Mouse (Mus musculus) stomach, embryonic 15.5 days (tissue): ENCODE data around the gene Lsamp. TPM values are rescaled to one million over a fixed set of nuclear protein-coding genes. Genes with fewer than 3 reads are reported as not detected.
A peak's percentile ranks its signal among the peaks of the same experiment; 100 is the strongest.

ENCODE experiments used
- ATAC-seq: fragments of 200-750 bp; cut with Nextera tagmentation; 2 replicates; pipeline ENCODE4 v1.8.0; 2017; ENCODE audit warnings: low read depth, moderate number of reproducible peaks, moderate TSS enrichment; ENCODE audit not compliant: insufficient read depth, low FRiP score
- H3K27ac ChIP-seq: fragments of 300-500 bp; sonication (generic); 2 replicates; pipeline ENCODE4 v1.5.1; 2015; ENCODE audit warnings: mild to moderate bottlenecking, inconsistent platforms
- H3K27me3 ChIP-seq: fragments of 300-500 bp; sonication (generic); replicated peaks from 2 replicates; pipeline ENCODE4 v1.6.1; 2015; ENCODE audit warnings: inconsistent platforms
- H3K36me3 ChIP-seq: fragments of 300-500 bp; sonication (generic); 2 replicates; pipeline ENCODE4 v1.6.1; 2015; ENCODE audit warnings: inconsistent platforms
- H3K4me1 ChIP-seq: fragments of 300-500 bp; sonication (generic); 2 replicates; pipeline ENCODE4 v1.6.1; 2015; ENCODE audit warnings: inconsistent platforms
- H3K4me2 ChIP-seq: fragments of 300-500 bp; sonication (generic); 2 replicates; pipeline ENCODE4 v1.6.1; 2015; ENCODE audit warnings: mild to moderate bottlenecking, inconsistent platforms
- H3K4me3 ChIP-seq: fragments of 300-500 bp; sonication (generic); replicated peaks from 2 replicates; pipeline ENCODE4 v1.5.1; 2015; ENCODE audit warnings: inconsistent platforms
- H3K9ac ChIP-seq: fragments of 300-500 bp; sonication (generic); 2 replicates; pipeline ENCODE4 v1.6.1; 2015; ENCODE audit warnings: inconsistent platforms
- H3K9me3 ChIP-seq: fragments of 300-500 bp; sonication (generic); 2 replicates; pipeline ENCODE4 v1.6.1; 2016; ENCODE audit warnings: inconsistent platforms
- WGBS: fragments of 180-500 bp; shearing (Covaris S2); methylation state at CpG from one replicate; pipeline ENCODE4 v1.1.7; 2015; 5-methylcytosine and 5-hydroxymethylcytosine counted together
- polyA plus RNA-seq: library from polyadenylated mRNA; unstranded; fragments of >200 nt; fragmentation: Nextera tagmentation; extraction: Ambion mirVana; gene quantifications from 2 replicates; pipeline ENCODE4 v1.2.1, GENCODE M21; 2015

Gene Lsamp
- polyA plus RNA-seq, 1 experiment from 2014 or later = 8.5 TPM

DNA sequence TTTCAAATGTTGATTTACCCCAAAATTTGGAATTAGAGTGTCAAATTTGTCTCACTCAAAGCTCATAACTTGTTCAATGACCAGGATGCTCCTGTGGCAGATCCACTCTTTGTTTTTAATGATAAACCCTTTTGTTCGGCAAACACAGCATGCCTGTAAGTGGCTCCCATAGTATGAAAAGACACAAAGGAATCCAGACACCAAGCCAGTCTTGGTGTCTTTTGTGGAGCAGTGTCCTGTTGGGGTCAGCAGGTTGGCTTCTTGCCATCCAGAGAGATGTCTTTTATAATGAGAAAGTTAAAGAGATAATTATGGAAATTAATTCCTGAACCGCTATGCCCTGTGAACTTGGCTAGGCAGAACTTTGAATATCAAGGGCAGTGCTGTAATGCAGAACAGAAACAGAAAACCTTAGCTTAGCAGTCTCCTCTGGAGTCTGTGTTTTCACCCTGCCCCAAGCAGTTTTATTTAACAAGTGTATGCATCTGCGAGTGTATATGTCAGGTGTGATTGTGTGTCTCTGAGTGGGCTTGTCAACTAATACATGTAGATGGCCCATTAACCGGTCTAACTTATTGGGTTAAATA, 310.2 kb downstream of the Lsamp start:
- Histone ChIP-seq H3K9me3 (no peaks in the 10 kb centered on the region), H3K4me3 (no peak overlapping the region), H3K9ac (no peak overlapping the region), H3K36me3 (no peaks in the 10 kb centered on the region), H3K27ac (no peak overlapping the region), H3K27me3 (no peaks in the 10 kb centered on the region), H3K4me2 (no peak overlapping the region), H3K4me1 (no peaks in the 10 kb centered on the region)
- WGBS = 78% methylated on average over 4 of the region's 4 CpGs
- ATAC-seq = no peak

DNA sequence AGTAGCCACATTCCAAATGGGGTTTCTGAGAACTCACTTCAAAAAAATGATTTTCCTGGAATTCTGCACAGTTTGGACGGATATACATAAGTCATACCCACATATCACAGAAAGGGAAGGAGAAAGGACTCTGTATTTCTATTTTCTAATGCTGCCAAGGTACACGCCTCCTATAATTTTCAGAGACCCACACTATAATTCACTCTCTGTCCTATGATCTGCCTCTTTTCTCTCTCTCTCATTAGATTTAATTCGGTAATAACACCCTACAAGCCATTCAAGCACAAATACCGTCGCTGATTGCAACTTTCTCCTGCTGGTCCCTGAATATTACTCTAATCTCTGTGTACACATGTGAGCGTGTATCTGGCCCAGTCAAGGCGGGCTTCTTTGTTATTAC, 311.1 kb downstream of the Lsamp start:
- no peaks in the 10 kb centered on the region for H3K36me3 ChIP-seq
- H3K4me2 ChIP-seq = no peak overlapping the region

DNA sequence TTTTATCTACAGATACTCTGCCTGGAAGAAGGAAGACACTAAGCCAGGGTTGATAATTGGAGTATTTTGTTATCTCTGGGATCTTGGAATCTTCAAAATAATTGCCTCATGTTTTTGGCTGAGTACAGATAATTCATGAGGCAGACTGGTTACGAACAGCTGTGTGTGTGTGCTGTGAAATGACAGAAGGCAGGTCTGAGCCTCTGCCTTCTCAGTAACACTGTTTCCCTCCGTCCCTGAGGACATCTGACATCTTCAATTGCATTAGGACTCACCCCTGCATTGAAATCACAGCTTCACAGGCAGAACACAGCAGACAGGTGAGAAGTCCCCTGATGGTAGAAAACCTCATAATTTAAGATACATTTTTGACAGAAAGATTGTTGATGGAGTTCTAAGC, 323.5 kb downstream of the Lsamp start:
- ATAC-seq = no peak
- Histone ChIP-seq H3K36me3 (no peaks in the 10 kb centered on the region), H3K4me1 (no peaks in the 10 kb centered on the region), H3K9me3 (no peaks in the 10 kb centered on the region), H3K4me3 (no peak overlapping the region), H3K9ac (no peak overlapping the region), H3K4me2 (no peak overlapping the region), H3K27ac (no peak overlapping the region), H3K27me3 (no peaks in the 10 kb centered on the region)
- 45% methylated on average over 2 of the region's 2 CpGs for WGBS

More for the DNA sequence above, 311.1 kb downstream of the Lsamp start:
- no peak for ATAC-seq
- Histone ChIP-seq H3K9me3 (no peaks in the 10 kb centered on the region), H3K4me3 (no peak overlapping the region), H3K9ac (no peak overlapping the region), H3K27me3 (no peaks in the 10 kb centered on the region), H3K27ac (no peak overlapping the region), H3K4me1 (no peaks in the 10 kb centered on the region)
- WGBS = 69% methylated on average over 7 of the region's 7 CpGs

DNA sequence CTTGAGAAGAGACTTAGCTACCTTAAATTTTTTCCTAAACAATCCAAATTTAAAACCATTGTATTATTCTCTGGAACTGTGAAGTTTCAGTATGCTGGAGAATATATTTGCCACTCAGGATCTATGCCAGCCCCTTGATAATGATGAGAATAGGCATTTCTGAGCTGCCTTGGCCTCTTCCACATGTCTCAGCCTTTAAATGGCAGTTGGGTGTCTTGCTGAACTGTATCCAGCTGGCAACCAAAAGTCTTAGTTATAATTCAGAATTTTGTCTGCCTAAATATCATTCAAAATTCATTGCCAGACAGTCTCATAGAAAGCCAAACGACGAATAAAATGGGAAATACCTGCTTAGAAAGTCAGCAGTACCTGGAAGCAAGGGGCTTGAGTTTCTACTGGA, 332.0 kb downstream of the Lsamp start:
- Histone ChIP-seq H3K4me3 (no peak overlapping the region), H3K27me3 (no peaks in the 10 kb centered on the region), H3K27ac (no peak overlapping the region), H3K9ac (no peak overlapping the region), H3K36me3 (no peaks in the 10 kb centered on the region), H3K4me2 (no peak overlapping the region), H3K4me1 (no peaks in the 10 kb centered on the region), H3K9me3 (no peaks in the 10 kb centered on the region)
- WGBS = 91% methylated on average over 2 of the region's 2 CpGs
- ATAC-seq = no peak

DNA sequence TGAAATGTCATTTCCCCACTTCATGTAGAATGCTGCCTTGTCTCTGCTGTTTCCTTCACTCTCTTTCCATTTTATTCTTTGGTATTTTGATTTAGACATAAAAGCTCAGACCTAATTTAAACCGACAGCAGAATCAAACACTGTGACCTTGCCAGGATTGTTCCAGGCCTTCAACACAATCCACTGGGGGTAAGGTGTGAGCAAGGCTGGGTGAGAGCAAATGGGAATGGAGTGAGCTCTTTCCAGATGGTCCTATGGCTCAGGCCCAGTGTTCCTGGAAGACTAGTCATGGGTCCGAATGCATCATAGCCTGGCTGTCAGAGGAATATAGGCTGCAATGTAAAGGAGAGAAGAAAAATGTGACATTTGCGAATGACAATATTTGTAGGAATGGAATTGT, 340.6 kb downstream of the Lsamp start:
- WGBS = 90% methylated on average over 3 of the region's 3 CpGs
- Histone ChIP-seq H3K4me2 (no peak overlapping the region), H3K36me3 (no peaks in the 10 kb centered on the region), H3K4me3 (no peak overlapping the region), H3K27me3 (no peaks in the 10 kb centered on the region), H3K9me3 (no peaks in the 10 kb centered on the region), H3K27ac (no peak overlapping the region), H3K9ac (no peak overlapping the region), H3K4me1 (no peaks in the 10 kb centered on the region)
- no peak for ATAC-seq

DNA sequence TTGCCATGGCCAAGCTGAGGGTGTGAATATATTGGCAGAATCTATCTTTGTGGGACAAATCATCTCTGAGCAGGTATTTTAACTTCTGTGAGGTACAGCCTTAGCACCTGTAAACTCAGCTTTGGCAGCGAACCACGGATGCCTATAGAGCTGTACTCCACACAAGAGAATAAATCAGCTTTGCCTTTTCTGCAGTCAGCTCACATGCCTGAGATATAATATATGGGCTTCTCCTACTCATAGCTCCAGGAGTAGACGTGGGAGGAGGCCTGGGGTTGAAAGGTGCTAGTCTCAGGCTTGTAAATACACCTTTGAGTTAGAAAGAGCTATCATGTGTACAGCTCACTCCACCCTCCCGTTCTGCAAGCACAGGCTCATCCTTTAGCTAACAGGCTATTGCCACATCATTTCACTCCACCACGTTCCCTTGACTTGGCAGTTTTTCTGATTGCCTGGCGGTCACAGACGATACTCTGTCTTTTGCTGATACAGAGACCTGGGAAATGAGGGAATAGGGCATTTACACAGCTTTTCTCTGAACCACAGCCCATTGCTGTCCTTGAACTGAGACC, 344.2 kb downstream of the Lsamp start:
- ATAC-seq = peak; percentile 35; the same call in 1 of the 2 replicates
- Histone ChIP-seq H3K9ac (no peak overlapping the region), H3K36me3 (no peaks in the 10 kb centered on the region), H3K4me2 (no peak overlapping the region), H3K4me1 (no peaks in the 10 kb centered on the region), H3K4me3 (no peak overlapping the region), H3K9me3 (no peaks in the 10 kb centered on the region), H3K27ac (no peak overlapping the region), H3K27me3 (no peaks in the 10 kb centered on the region)
- WGBS = 57% methylated on average over 7 of the region's 7 CpGs

DNA sequence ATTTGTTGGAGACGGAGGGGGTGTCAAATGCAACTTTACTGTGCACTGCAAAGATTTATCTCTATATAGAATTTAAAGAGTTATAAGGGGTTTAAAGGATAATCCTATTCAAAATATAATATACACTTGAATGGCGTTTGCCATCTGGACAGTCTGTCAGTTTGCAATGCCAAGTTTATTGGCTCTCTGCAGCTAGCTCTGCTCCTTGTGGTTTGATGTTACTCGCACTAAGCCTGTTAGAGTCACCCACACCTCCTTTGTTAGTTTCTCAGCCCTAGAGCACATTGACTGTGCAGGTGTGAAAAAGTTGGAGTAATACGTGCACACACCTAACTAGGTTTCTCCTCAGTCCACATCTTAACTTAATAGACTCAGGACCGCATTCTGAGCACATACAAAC, 385.5 kb downstream of the Lsamp start:
- H3K36me3 ChIP-seq = no peaks in the 10 kb centered on the region
- H3K9ac ChIP-seq = no peak overlapping the region
- H3K4me2 ChIP-seq = no peak overlapping the region
- no peak overlapping the region for H3K4me3 ChIP-seq
- no peaks in the 10 kb centered on the region for H3K4me1 ChIP-seq
- H3K9me3 ChIP-seq = no peaks in the 10 kb centered on the region
- WGBS = 71% methylated on average over 5 of the region's 5 CpGs
- H3K27me3 ChIP-seq = no peaks in the 10 kb centered on the region
- H3K27ac ChIP-seq = no peak overlapping the region
- ATAC-seq = no peak

DNA sequence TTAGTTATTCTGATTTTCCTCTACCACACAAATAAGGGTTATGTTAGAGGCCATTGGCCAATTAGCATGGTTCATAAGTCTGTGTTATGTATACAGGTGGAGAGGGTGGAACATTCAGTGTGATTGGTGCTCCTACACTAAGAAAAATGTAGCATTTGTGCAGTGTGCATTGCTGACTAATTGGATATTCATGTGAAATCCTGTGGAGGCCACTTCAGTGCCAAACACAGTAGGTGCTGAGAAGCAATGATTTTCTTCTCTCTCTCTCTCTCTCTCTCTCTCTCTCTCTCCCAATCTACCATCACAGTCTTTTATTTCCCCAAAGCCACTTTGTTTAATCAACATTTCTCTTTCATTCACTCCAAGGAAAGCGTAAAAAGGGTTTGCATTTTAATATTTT, 387.1 kb downstream of the Lsamp start:
- Histone ChIP-seq H3K27me3 (no peaks in the 10 kb centered on the region), H3K9me3 (no peaks in the 10 kb centered on the region), H3K36me3 (no peaks in the 10 kb centered on the region), H3K9ac (no peak overlapping the region), H3K4me3 (no peak overlapping the region), H3K4me1 (no peaks in the 10 kb centered on the region), H3K27ac (no peak overlapping the region), H3K4me2 (no peak overlapping the region)
- no peak for ATAC-seq
- 83% methylated on average over 1 of the region's 1 CpGs for WGBS

DNA sequence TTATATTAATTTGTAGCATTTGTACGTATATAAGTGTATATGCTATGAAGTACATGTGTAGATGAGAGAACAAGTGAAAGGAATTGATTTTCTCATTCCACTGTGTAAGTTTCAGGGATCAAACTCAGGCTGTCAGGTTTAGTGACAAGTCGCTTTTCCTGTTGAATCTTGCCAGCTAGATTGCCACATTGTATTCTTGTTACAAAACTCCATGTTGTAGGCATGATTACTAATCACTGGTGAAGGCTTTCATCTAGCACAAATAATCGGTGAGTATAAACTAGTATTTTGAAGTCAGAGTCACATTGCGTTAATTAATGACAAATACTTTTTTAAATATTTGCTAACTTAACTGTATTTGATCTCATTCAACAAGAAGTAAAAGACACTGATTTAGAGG, 391.2 kb downstream of the Lsamp start:
- 76% methylated on average over 4 of the region's 4 CpGs for WGBS

DNA sequence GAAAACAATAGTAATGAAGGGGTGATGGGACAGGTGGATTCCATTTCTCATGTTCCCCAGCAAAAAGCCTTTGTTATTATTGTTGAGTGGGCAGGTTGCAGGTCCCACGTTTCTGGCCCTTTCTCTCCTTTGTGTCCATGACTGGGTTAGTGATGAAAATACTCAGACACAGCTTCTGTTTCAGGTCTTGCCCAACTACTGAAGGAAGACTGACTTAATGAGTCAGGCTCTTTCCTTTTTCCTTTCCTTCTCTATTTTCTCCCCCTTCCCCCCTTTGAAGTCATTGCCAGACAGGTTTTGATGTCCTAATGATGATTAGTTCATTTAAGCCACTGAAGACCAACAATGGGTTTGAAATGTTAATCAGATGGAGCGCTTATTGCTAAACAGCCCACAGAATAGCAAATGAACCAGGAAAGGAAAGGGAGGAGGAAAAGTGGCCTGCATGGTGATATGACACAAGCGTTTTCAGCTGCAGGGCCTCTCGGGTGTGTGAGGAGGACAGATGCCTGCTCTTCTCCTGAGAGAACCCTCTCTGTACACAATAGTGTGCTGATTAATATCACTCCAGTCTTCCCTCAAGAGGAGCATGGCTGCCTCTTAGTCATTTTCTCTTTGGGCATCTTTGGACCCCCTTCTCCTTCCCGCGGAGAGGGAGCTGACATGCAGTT, 393.1 kb downstream of the Lsamp start:
- ATAC-seq = no peak
- no peaks in the 10 kb centered on the region for H3K4me1 ChIP-seq

More for the DNA sequence above, 391.2 kb downstream of the Lsamp start:
- no peaks in the 10 kb centered on the region for H3K9me3 ChIP-seq
- H3K27ac ChIP-seq = no peak overlapping the region
- no peaks in the 10 kb centered on the region for H3K36me3 ChIP-seq
- no peak overlapping the region for H3K9ac ChIP-seq
- ATAC-seq = no peak
- no peak overlapping the region for H3K4me3 ChIP-seq
- H3K4me2 ChIP-seq = no peak overlapping the region
- H3K27me3 ChIP-seq = no peaks in the 10 kb centered on the region
- no peaks in the 10 kb centered on the region for H3K4me1 ChIP-seq

DNA sequence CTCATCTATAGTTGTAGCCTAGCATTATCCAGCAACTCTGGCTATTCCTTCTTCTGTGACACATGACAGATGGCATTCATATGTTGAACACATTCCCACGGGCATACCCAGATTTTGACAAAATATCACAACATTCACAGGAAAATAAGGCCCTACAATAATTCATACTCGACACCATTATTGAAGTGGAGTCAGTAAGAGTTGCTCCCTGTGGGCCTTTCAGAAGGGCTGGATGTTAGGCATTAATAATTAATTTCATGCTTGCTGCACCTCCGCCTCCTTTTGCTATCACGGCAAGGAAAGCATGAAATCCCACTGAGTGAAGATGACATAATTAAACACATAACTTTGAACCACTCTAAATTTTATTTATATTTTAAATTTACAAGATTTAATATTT, 407.9 kb downstream of the Lsamp start:
- Histone ChIP-seq H3K4me1 (no peaks in the 10 kb centered on the region), H3K4me2 (no peak overlapping the region), H3K9ac (no peak overlapping the region), H3K27ac (no peak overlapping the region), H3K9me3 (no peaks in the 10 kb centered on the region), H3K27me3 (no peaks in the 10 kb centered on the region), H3K36me3 (no peaks in the 10 kb centered on the region), H3K4me3 (no peak overlapping the region)
- ATAC-seq = no peak
- WGBS = 75% methylated on average over 4 of the region's 4 CpGs

More for the DNA sequence above, 393.1 kb downstream of the Lsamp start:
- Histone ChIP-seq H3K36me3 (no peaks in the 10 kb centered on the region), H3K4me2 (no peak overlapping the region), H3K4me3 (no peak overlapping the region), H3K27me3 (no peaks in the 10 kb centered on the region), H3K9ac (no peak overlapping the region), H3K9me3 (no peaks in the 10 kb centered on the region), H3K27ac (no peak overlapping the region)
- WGBS = 73% methylated on average over 6 of the region's 6 CpGs

DNA sequence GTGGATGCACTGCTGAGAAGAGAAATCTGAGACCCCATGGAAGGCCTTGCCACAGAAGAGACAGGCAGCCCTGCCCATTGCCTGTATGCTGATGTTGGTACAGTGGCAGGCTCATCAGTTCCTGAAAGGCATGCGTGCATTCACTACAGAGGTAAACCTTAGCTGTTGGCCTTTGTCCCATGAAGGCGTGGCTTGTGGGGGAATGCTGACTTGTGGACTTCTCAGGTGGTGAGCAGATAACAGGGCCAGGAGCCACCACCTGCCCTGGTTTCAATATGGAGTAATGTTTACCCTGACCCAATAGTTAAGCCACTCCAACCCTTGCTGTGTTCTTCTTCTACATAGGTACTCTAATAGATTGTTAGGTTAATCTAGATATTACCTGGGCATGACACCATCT, 415.4 kb downstream of the Lsamp start:
- H3K27ac ChIP-seq = no peak overlapping the region
- H3K4me1 ChIP-seq = no peaks in the 10 kb centered on the region
- H3K36me3 ChIP-seq = no peaks in the 10 kb centered on the region
- peak; percentile 79 for ATAC-seq
- no peaks in the 10 kb centered on the region for H3K9me3 ChIP-seq
- 68% methylated on average over 2 of the region's 2 CpGs for WGBS
- no peak overlapping the region for H3K9ac ChIP-seq
- no peak overlapping the region for H3K4me2 ChIP-seq
- H3K27me3 ChIP-seq = no peaks in the 10 kb centered on the region
- no peak overlapping the region for H3K4me3 ChIP-seq
